Mouse (Mus musculus): ENCODE results near the gene Car8. TPM values are rescaled to one million over a fixed set of nuclear protein-coding genes. Genes with fewer than 3 reads are reported as not detected.

Car8 gene
- 1.6 and 2.9 TPM in 2 replicates for polyA plus RNA-seq (2012; rRNA removed)

DNA sequence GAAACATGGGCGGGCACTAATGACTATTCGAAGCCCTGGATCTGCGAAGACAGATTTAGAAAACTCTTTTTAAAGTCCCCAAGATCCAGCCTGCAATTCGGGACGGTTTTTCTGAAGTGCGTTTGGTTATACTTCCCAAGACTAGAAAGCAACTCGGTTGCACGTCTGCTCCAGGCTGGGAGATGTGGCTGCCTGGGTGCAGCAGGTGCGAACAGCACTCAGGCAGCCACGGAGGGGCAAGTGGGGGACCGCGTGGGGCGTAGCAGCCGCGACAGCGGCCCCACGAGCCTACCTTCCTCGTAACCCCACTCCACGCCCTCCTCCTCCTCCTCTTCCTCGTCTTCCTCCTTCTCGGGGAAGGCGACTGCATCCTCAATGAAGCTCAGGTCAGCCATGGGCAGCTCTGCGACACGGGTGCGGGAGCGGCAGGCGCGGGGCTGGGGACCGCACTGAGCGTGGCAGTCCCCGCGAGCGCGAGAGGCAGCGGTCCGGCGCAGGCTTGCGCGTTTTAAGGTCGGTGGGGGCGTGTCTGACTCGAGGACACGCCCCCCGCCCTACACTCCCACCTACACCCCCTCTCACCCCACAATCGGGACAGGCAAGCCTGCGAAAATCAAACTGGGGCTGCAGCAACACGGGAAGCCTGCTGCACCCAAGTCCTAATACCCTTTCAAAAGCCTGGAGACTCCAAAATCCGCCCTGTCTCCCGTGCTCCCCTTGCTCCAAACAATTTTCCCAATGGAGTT, at the start of gene Car8:
Gene Car8 (minus strand): TSS at position 482 of the 746 bp plus-strand sequence.
- TF ChIP-seq POLR2A (IDR thresholded peaks at IDR 0.05; ENCODE audit: borderline replicate concordance, extremely low read depth, insufficient read depth, insufficient read length, poor library complexity, severe bottlenecking) (no peak), CTCF (IDR thresholded peaks at IDR 0.05; ENCODE audit: borderline replicate concordance, extremely low read depth, insufficient read depth, insufficient read length) (no peak)
- peak; percentile 79 for DNase-seq (ENCODE audit: low read depth)

DNA sequence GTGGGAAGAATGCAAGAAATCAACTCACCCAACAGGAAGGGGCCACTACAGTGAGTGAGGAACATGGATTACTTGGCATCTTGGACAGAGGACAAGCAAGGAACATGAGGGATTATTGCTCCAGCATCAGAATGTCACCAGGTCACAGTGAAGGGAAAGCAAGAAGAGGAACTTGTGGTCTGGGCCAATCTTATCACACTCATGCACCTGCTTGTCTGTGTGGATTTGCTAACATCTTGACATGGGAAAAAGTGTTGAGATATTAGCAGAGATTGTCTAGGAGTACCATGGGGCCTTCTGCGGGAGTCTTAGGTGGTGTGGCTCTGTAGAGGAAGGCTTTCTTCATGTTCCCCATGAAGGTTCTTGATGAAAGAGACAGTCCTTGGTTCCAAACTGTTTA, 46.1 kb upstream of the Car8 start:
- TF ChIP-seq POLR2A (IDR thresholded peaks at IDR 0.05; ENCODE audit: borderline replicate concordance, extremely low read depth, insufficient read depth, insufficient read length, poor library complexity, severe bottlenecking) (no peak), CTCF (IDR thresholded peaks at IDR 0.05; ENCODE audit: borderline replicate concordance, extremely low read depth, insufficient read depth, insufficient read length) (no peak)
- no peak for DNase-seq (ENCODE audit: low read depth)

DNA sequence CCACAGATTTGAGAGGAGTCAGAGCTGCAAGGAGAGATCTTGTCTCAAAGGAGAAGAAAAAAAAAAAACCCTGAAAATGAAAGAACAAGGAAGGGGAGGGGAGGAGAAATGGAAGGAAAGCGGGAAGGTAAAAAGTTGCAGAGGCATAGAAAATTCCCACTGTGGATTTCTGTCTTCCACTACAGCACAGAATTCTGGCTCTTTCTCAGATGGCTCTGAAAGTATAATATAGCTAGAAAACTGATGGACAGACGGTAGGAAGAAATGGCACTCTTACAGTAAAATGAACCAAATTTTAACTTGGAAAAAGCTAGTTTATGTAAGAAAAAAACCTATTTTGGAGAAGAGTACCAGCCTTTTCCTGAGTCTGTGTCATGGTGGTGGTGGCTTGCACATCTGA, 39.3 kb upstream of the Car8 start:
- DNase-seq (ENCODE audit: low read depth): no peak
- TF ChIP-seq POLR2A (IDR thresholded peaks at IDR 0.05; ENCODE audit: borderline replicate concordance, extremely low read depth, insufficient read depth, insufficient read length, poor library complexity, severe bottlenecking) (no peak), CTCF (IDR thresholded peaks at IDR 0.05; ENCODE audit: borderline replicate concordance, extremely low read depth, insufficient read depth, insufficient read length) (no peak)

DNA sequence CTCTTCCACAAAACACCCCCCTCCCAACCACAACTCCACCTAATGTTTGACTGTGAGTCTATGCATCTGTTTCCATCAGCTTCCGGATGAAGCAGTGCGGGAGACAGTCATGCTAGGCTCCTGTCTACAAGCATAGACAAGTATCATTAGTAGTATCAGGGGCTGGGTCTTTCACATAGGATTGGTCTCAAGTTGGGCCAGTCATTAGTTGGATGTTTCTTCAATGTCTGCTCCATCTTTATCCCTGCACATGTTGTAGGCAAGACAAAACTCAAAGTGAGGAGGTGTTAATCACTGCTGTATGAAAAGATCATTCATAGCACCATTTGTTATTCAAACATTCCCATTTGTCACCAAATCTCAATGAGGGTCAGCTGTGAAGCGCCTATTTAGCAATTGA, 11.0 kb upstream of the Car8 start:
- DNase-seq (ENCODE audit: low read depth): peak; percentile 46
- no peak for TF ChIP-seq CTCF (IDR thresholded peaks at IDR 0.05; ENCODE audit: borderline replicate concordance, extremely low read depth, insufficient read depth, insufficient read length)
- TF ChIP-seq POLR2A (IDR thresholded peaks at IDR 0.05; ENCODE audit: borderline replicate concordance, extremely low read depth, insufficient read depth, insufficient read length, poor library complexity, severe bottlenecking): no peak

DNA sequence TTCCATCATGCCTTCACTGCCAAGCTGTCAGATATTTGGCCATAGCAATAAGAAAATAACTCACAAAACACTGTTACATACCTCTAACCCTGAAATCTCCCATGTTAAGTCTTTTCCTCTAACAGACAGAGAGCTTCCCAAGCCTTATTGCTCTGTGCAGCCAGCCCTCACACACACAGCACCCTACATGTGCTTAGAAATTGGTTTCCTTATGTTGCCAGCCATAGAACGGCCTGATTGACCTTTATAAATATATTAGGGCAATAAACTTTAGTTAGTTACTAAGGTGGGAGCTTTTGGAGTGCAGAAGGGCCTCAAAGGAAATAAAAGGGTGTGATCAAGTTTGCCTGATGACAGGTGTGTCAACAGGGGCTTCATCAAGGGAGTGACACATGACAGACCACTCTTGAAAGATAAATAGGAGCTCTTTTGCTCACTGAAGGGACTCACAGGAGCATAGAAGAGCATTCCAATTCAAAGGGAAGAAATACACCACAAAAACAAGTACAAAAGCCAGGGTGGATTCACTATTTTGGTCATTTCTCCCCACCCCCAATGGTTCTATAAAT, 6.7 kb upstream of the Car8 start:
- no peak for DNase-seq (ENCODE audit: low read depth)
- TF ChIP-seq POLR2A (IDR thresholded peaks at IDR 0.05; ENCODE audit: borderline replicate concordance, extremely low read depth, insufficient read depth, insufficient read length, poor library complexity, severe bottlenecking) (no peak), CTCF (IDR thresholded peaks at IDR 0.05; ENCODE audit: borderline replicate concordance, extremely low read depth, insufficient read depth, insufficient read length) (no peak)

DNA sequence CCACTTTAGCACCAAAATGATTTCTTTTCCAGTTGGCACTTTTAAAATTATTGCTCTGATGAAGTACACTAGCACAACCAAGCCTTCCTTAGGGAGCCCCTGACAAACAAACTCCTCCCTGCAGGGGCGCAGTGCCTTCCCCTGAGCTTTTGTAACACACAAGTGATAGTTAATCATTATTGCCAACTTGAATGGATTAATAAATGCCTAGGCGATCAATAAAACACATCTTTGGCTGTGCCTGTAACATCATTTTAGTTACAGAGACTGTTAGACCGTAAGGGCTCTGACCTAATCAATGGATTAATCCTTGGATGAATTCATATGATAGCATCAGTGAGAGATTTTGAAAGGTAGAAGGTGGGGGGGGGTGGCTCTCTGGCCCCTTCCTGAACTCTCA, 6.2 kb upstream of the Car8 start:
- DNase-seq (ENCODE audit: low read depth): no peak

DNA sequence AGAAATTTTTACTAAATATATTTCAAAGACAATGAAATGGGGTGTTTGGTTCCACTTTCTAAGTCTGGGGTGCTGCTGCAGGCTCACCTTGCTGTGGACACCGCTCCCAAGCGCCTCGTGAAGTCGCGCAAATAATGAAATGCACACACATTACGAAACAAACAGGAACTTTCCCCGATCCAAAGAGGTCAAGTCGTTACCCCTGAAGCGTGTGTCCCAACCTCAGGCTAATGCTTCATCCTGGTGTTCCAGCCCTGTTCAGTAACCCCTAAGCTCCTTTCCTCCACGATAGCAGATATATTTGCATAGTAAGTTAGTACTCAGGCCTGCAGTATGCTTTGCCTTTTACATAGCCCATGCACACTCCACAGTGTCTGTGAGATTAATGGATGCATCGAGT, 858 bp upstream of the Car8 start:
- TF ChIP-seq CTCF (IDR thresholded peaks at IDR 0.05; ENCODE audit: borderline replicate concordance, extremely low read depth, insufficient read depth, insufficient read length) (no peak), POLR2A (IDR thresholded peaks at IDR 0.05; ENCODE audit: borderline replicate concordance, extremely low read depth, insufficient read depth, insufficient read length, poor library complexity, severe bottlenecking) (no peak)
- no peak for DNase-seq (ENCODE audit: low read depth)

More for the DNA sequence above, 6.2 kb upstream of the Car8 start:
- TF ChIP-seq CTCF (IDR thresholded peaks at IDR 0.05; ENCODE audit: borderline replicate concordance, extremely low read depth, insufficient read depth, insufficient read length) (no peak), POLR2A (IDR thresholded peaks at IDR 0.05; ENCODE audit: borderline replicate concordance, extremely low read depth, insufficient read depth, insufficient read length, poor library complexity, severe bottlenecking) (no peak)

DNA sequence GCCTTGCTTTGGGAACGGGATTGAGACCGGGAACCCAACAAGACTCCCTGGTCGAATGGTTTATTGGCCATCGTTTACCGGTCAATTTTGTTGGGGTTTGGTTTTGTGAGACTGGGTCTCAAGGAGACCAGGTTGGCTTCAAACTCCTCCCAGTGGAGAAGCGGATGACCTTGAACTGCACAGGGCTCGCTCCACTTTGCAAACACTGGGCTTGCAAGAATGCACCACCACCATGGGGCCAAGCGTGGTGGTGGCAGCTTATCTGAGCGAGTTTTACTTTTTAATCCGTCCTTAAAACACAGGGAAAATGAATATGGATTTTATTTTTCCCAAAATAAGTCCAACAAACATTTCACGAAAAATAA, 447 bp upstream of the Car8 start:
- DNase-seq (ENCODE audit: low read depth): peak; percentile 42
- no peak for TF ChIP-seq CTCF (IDR thresholded peaks at IDR 0.05; ENCODE audit: borderline replicate concordance, extremely low read depth, insufficient read depth, insufficient read length)
- TF ChIP-seq POLR2A (IDR thresholded peaks at IDR 0.05; ENCODE audit: borderline replicate concordance, extremely low read depth, insufficient read depth, insufficient read length, poor library complexity, severe bottlenecking): no peak

DNA sequence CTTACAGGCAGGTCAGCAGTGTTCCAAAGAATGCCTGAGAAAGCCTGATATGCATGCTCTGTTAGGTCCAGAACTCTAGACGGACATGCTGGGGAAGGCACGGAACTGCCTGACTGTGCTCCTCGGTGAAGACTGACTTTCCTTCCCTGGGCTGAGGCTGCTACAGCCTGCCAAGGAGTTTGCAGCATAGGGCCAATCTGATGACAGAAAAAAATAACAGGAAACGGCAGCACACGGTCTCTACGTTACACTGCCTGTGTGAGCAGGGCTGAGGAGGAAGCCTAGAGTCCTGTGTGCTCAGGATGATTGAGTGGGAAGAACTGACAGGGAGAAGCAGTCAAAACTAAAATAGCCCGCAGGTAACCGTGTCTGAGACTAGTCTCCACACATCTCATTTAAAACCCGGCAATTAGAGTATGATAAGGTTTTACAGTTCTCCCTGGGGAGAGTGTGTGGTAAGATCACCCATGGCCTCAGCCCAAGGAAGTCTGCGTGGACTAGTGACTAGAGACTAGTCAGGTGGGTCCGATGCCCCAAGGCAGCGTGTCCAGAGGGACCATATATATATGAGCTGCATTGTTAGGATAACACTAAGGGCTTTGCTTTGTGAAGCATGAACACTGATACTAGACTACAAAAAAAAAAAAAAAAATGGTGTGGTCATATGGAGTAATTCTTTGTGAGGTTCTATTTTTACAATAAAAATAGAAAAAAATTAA, 6.3 kb downstream of the Car8 start:
- TF ChIP-seq POLR2A (IDR thresholded peaks at IDR 0.05; ENCODE audit: borderline replicate concordance, extremely low read depth, insufficient read depth, insufficient read length, poor library complexity, severe bottlenecking) (no peak), CTCF (IDR thresholded peaks at IDR 0.05; ENCODE audit: borderline replicate concordance, extremely low read depth, insufficient read depth, insufficient read length) (no peak)
- no peak for DNase-seq (ENCODE audit: low read depth)

DNA sequence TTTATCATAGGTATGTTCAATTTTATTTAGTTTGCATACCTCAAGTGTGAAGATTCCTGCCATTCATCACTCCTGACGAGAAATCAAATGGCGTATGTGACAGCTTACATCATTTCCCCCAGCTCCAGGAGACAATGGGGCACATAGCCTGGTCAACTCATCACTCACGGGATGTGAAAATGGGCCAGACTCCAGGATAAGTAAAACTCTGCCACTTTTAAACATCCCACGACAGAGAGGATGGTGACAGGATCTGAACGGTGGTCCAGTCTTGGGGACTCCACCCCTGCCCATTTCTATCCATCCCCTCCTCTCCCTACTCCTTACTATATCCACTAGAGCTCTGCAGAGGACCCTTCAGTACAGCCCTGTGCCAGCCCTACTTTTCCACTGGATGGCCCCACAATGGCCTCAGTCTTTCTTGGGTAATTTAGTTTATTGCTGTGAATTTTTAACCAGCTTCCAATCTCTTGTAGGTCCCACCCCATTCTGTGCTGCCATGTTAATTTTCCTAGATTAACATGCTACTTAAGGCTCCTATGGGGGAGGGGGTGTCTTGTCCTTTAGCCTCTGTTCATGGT, 7.5 kb downstream of the Car8 start:
- DNase-seq (ENCODE audit: low read depth): no peak
- TF ChIP-seq CTCF (IDR thresholded peaks at IDR 0.05; ENCODE audit: borderline replicate concordance, extremely low read depth, insufficient read depth, insufficient read length): no peak
- no peak for TF ChIP-seq POLR2A (IDR thresholded peaks at IDR 0.05; ENCODE audit: borderline replicate concordance, extremely low read depth, insufficient read depth, insufficient read length, poor library complexity, severe bottlenecking)

DNA sequence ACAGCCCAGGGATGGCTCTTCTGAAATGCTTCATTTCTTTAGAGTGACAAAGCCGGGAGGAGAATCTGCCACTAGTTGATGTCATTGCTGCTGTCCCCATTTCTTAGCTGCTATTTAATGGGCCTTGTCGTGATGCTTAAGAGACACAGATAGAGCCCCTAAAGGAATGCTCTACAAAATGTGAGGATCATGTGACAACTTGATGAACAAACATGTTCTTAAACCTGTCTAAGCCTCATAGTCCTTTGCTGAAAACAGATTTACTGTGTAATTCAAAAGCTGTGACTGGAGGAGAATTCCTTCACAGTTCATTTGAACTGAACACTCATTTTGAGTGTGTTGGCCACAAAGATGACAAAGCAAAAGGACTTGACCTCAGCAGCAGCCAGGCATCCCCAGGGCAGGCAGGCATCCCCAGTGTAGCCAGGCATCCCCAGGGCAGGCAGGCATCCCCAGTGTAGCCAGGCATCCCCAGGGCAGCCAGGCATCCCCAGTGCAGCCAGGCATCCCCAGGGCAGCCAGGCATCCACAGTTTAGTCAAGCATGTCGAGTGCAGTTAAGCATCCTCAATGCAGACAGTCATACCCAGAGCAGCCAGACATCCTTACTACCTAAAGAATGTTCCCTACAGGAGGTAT, 9.1 kb downstream of the Car8 start:
- DNase-seq (ENCODE audit: low read depth): no peak
- TF ChIP-seq CTCF (IDR thresholded peaks at IDR 0.05; ENCODE audit: borderline replicate concordance, extremely low read depth, insufficient read depth, insufficient read length) (no peak), POLR2A (IDR thresholded peaks at IDR 0.05; ENCODE audit: borderline replicate concordance, extremely low read depth, insufficient read depth, insufficient read length, poor library complexity, severe bottlenecking) (no peak)
